In the genomic region with DNA sequence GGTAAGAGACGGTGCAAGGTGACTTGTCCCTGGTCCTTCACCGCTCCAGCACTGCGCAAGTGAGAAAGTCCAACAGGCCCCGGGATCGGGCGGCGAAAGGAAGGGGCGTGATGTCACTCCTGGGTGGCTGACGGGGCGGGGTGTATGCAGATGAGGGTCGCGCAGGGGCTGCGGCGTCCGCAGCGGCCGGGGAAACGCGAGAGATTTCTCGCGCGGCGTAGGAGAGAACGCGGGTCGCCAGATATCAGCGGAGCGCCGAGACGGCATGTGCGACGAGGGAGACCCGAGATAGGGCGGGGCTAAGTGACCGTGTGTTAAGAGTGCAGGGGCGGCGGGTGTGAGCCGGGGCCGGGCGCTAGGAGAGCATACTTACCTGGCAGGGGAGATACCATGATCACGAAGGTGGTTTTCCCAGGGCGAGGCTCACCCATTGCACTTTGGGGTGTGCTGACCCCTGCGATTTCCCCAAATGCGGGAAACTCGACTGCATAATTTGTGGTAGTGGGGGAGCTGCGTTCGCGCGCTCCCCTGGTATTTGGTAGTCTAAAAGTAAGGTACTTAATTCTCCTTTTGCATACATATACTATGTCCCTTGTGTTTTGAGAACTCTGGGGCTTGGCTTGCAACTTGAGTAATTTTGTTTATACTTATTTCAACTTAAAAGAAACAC, we compare ENCODE assay signal across 8 mouse cellular contexts. TPM values are rescaled to one million over a fixed set of nuclear protein-coding genes. Genes with fewer than 3 reads are reported as not detected.
DNase-seq lines count a peak whose midpoint lies in the region; ATAC-seq and TF ChIP-seq lines count a peak whose summit lies in the region.
"Not testable (repeated sequence)": the region's sequence is repeated elsewhere in the genome, so short reads cannot be mapped to it uniquely, and the experiment has no call there.

No protein-coding gene starts in this region.

- H3K27me3 ChIP-seq in forebrain, embryonic 12.5 days: peaks cover 85% of the 10 kb centered on the region
- peaks cover 64% of the 10 kb centered on the region for H3K27me3 ChIP-seq in heart, embryonic 16.5 days (ENCODE audit: control insufficient read depth, insufficient read depth, low read length)
- peaks cover 95% of the 10 kb centered on the region for H3K27me3 ChIP-seq in kidney, embryonic 15.5 days
- H3K27me3 ChIP-seq in liver, embryonic 14.5 days (ENCODE audit: control insufficient read depth, insufficient read depth, low read length): peaks cover 38% of the 10 kb centered on the region
- H3K27me3 ChIP-seq in midbrain, embryonic 13.5 days: peaks cover 89% of the 10 kb centered on the region
- H3K27me3 ChIP-seq in stomach, embryonic 16.5 days (ENCODE audit: control insufficient read depth, insufficient read depth, low read length): peaks cover 62% of the 10 kb centered on the region

- not testable (repeated sequence) for TF ChIP-seq CTCF in liver, embryonic 14.5 days (IDR thresholded peaks at IDR 0.05; ENCODE audit: low read depth)

- DNase-seq in CD4-positive helper T cell, adult 2 months (ENCODE audit: low read depth, low spot score): peak; percentile 42
- peak; percentile 15 to 33 for DNase-seq in adrenal gland, postnatal 36 days
- DNase-seq in liver, embryonic 14.5 days (ENCODE audit: low read depth in 3 of 3, low spot score in 3 of 3): peak; percentile 48 to 66 (median 49)

- H3K36me3 ChIP-seq in forebrain, embryonic 12.5 days (replicated peaks); heart, embryonic 16.5 days (ENCODE audit: control insufficient read depth, insufficient read depth); kidney, embryonic 15.5 days; liver, embryonic 14.5 days (replicated peaks; ENCODE audit: control insufficient read depth, insufficient read depth, low read depth); midbrain, embryonic 13.5 days; stomach, embryonic 16.5 days (ENCODE audit: control insufficient read depth, insufficient read depth, low read length): not testable (repeated sequence)

- peak overlapping the region; percentile 67 for H3K4me2 ChIP-seq in forebrain, embryonic 12.5 days
- peak overlapping the region; percentile 68 for H3K4me2 ChIP-seq in heart, embryonic 16.5 days (ENCODE audit: low read depth, low read length)
- peak overlapping the region; percentile 67 for H3K4me2 ChIP-seq in kidney, embryonic 15.5 days
- H3K4me2 ChIP-seq in liver, embryonic 14.5 days (ENCODE audit: low read depth): peak overlapping the region; percentile 65
- peak overlapping the region; percentile 58 for H3K4me2 ChIP-seq in midbrain, embryonic 13.5 days (replicated peaks)
- H3K4me2 ChIP-seq in stomach, embryonic 16.5 days (ENCODE audit: low read depth, low read length): peak overlapping the region; percentile 59

- not testable (repeated sequence) for TF ChIP-seq EP300 in liver, embryonic 14.5 days (IDR thresholded peaks at IDR 0.05; ENCODE audit: low read depth)

- H3K9ac ChIP-seq in forebrain, embryonic 12.5 days: 0 out of 2 replicates have a peak overlapping the region, but pooled peaks have one; percentile 44
- peak overlapping the region; percentile 57 for H3K9ac ChIP-seq in heart, embryonic 16.5 days (ENCODE audit: low read length)
- peak overlapping the region; percentile 36; the same call in 1 of the 2 replicates for H3K9ac ChIP-seq in kidney, embryonic 15.5 days
- not testable (repeated sequence) for H3K9ac ChIP-seq in liver, embryonic 14.5 days (replicated peaks); stomach, embryonic 16.5 days (ENCODE audit: low read length)
- H3K9ac ChIP-seq in midbrain, embryonic 13.5 days (replicated peaks): 0 out of 2 replicates have a peak overlapping the region, but pooled peaks have one; percentile 32

- H3K27ac ChIP-seq in forebrain, embryonic 12.5 days; heart, embryonic 16.5 days (ENCODE audit: low read length); kidney, embryonic 15.5 days; liver, embryonic 14.5 days; midbrain, embryonic 13.5 days; stomach, embryonic 16.5 days (ENCODE audit: low read length): not testable (repeated sequence)

- WGBS in forebrain, embryonic 12.5 days: under 1% methylated on average over 49 of the region's 49 CpGs
- WGBS in heart, embryonic 16.5 days: under 1% methylated on average over 48 of the region's 49 CpGs
- under 1% methylated on average over 49 of the region's 49 CpGs for WGBS in kidney, embryonic 15.5 days
- 1% methylated on average over 49 of the region's 49 CpGs for WGBS in liver, embryonic 14.5 days (ENCODE audit: insufficient replicate concordance)
- under 1% methylated on average over 49 of the region's 49 CpGs for WGBS in midbrain, embryonic 13.5 days
- under 1% methylated on average over 48 of the region's 49 CpGs for WGBS in stomach, embryonic 16.5 days

- not testable (repeated sequence) for H3K9me3 ChIP-seq in forebrain, embryonic 12.5 days; heart, embryonic 16.5 days (replicated peaks; ENCODE audit: control insufficient read depth, low read length); kidney, embryonic 15.5 days (replicated peaks); liver, embryonic 14.5 days (ENCODE audit: control insufficient read depth, low read length); midbrain, embryonic 13.5 days; stomach, embryonic 16.5 days (replicated peaks; ENCODE audit: control insufficient read depth, low read length)

- H3K4me1 ChIP-seq in forebrain, embryonic 12.5 days; heart, embryonic 16.5 days (ENCODE audit: control insufficient read depth, insufficient read depth, low read length); midbrain, embryonic 13.5 days (replicated peaks); stomach, embryonic 16.5 days (ENCODE audit: control insufficient read depth, insufficient read depth, low read length): not testable (repeated sequence)
- H3K4me1 ChIP-seq in kidney, embryonic 15.5 days: peaks cover 14% of the 10 kb centered on the region
- peaks cover 0 to 13% of the 10 kb centered on the region in 2 experiments; a peak in 2 of 4 replicates for H3K4me1 ChIP-seq in liver, embryonic 14.5 days (replicated peaks; ENCODE audit: control insufficient read depth in 2 of 2, insufficient read depth in 2 of 2, low read length in 1 of 2)

- ATAC-seq in forebrain, embryonic 12.5 days (ENCODE audit: low FRiP score): peak; percentile 82
- ATAC-seq in heart, embryonic 16.5 days (replicated peaks; ENCODE audit: extremely low read depth, insufficient read depth, low FRiP score): peak; percentile 92
- ATAC-seq in kidney, embryonic 15.5 days (replicated peaks; ENCODE audit: low FRiP score): peak; percentile 95
- ATAC-seq in liver, embryonic 14.5 days (ENCODE audit: insufficient read depth): peak; percentile 79
- ATAC-seq in midbrain, embryonic 13.5 days: peak; percentile 84
- peak; percentile 90 for ATAC-seq in stomach, embryonic 16.5 days (ENCODE audit: insufficient read depth, low FRiP score)

- H3K4me3 ChIP-seq in forebrain, embryonic 12.5 days (replicated peaks): peak overlapping the region; percentile 44
- H3K4me3 ChIP-seq in heart, embryonic 16.5 days (ENCODE audit: low read length): peak overlapping the region; percentile 51
- H3K4me3 ChIP-seq in kidney, embryonic 15.5 days (replicated peaks): peak overlapping the region; percentile 43
- peak overlapping the region; percentile 40 to 55 for H3K4me3 ChIP-seq in liver, embryonic 14.5 days (ENCODE audit: insufficient read depth in 1 of 2, low read depth in 2 of 2, low read length in 2 of 2)
- H3K4me3 ChIP-seq in midbrain, embryonic 13.5 days (replicated peaks): peak overlapping the region; percentile 37
- H3K4me3 ChIP-seq in stomach, embryonic 16.5 days (replicated peaks; ENCODE audit: low read length): peak overlapping the region; percentile 43

RNA-seq across cellular contexts. Expression of a gene that starts 34.4 kb away (rescaled TPM):
- 1 to 10 TPM; 1.7 to 1.9 TPM for total RNA-seq in adrenal gland, postnatal 36 days (2021)
- polyA plus RNA-seq in forebrain, embryonic 12.5 days (2016; fragmentation: Nextera tagmentation; extraction: Ambion mirVana): 0.54 and 0.56 TPM in 2 replicates
- polyA plus RNA-seq in heart, embryonic 16.5 days (2015; fragmentation: Nextera tagmentation; extraction: Ambion mirVana): 1.6 and 2.5 TPM in 2 replicates
- 1.7 TPM in 2 replicates for polyA plus RNA-seq in kidney, embryonic 15.5 days (2015; fragmentation: Nextera tagmentation; extraction: Ambion mirVana)
- 2.8 and 3.3 TPM in 2 replicates for polyA plus RNA-seq in liver, embryonic 14.5 days (2012; rRNA removed)
- polyA plus RNA-seq in liver, embryonic 14.5 days (2014; fragmentation: Nextera tagmentation; extraction: Ambion mirVana): 4.8 and 5.6 TPM in 2 replicates
- polyA plus RNA-seq in midbrain, embryonic 13.5 days (2015; fragmentation: Nextera tagmentation; extraction: Ambion mirVana): 1.2 and 1.9 TPM in 2 replicates
- 3.0 and 3.4 TPM in 2 replicates for polyA plus RNA-seq in stomach, embryonic 16.5 days (2015; fragmentation: Nextera tagmentation; extraction: Ambion mirVana)

RNA-seq across cellular contexts. Expression of a gene that starts 58.6 kb away (rescaled TPM):
- total RNA-seq in adrenal gland, postnatal 36 days (2021): 100 to 1,000 TPM; 103 to 116 TPM
- 22.9 and 28.6 TPM in 2 replicates for polyA plus RNA-seq in forebrain, embryonic 12.5 days (2016; fragmentation: Nextera tagmentation; extraction: Ambion mirVana)
- polyA plus RNA-seq in heart, embryonic 16.5 days (2015; fragmentation: Nextera tagmentation; extraction: Ambion mirVana): 3.7 and 4.1 TPM in 2 replicates
- polyA plus RNA-seq in kidney, embryonic 15.5 days (2015; fragmentation: Nextera tagmentation; extraction: Ambion mirVana): 12.8 and 17.8 TPM in 2 replicates
- 9.5 and 16.9 TPM in 2 replicates for polyA plus RNA-seq in liver, embryonic 14.5 days (2012; rRNA removed)
- 23.3 and 24.5 TPM in 2 replicates for polyA plus RNA-seq in liver, embryonic 14.5 days (2014; fragmentation: Nextera tagmentation; extraction: Ambion mirVana)
- 9.1 TPM in 2 replicates for polyA plus RNA-seq in midbrain, embryonic 13.5 days (2015; fragmentation: Nextera tagmentation; extraction: Ambion mirVana)
- 7.3 and 12.4 TPM in 2 replicates for polyA plus RNA-seq in stomach, embryonic 16.5 days (2015; fragmentation: Nextera tagmentation; extraction: Ambion mirVana)

RNA-seq across cellular contexts. Expression of a gene that starts 59.7 kb away (rescaled TPM):
- 100 to 1,000 TPM in 1 of 2 experiments, 10 to 100 TPM in 1; 100.0 to 108 TPM for total RNA-seq in adrenal gland, postnatal 36 days (2021)
- 94.8 and 111 TPM in 2 replicates for polyA plus RNA-seq in forebrain, embryonic 12.5 days (2016; fragmentation: Nextera tagmentation; extraction: Ambion mirVana)
- polyA plus RNA-seq in heart, embryonic 16.5 days (2015; fragmentation: Nextera tagmentation; extraction: Ambion mirVana): 17.2 and 25.2 TPM in 2 replicates
- polyA plus RNA-seq in kidney, embryonic 15.5 days (2015; fragmentation: Nextera tagmentation; extraction: Ambion mirVana): 59.3 and 75.1 TPM in 2 replicates
- polyA plus RNA-seq in liver, embryonic 14.5 days (2012; rRNA removed): 68.0 and 127 TPM in 2 replicates
- polyA plus RNA-seq in liver, embryonic 14.5 days (2014; fragmentation: Nextera tagmentation; extraction: Ambion mirVana): 91.2 and 100 TPM in 2 replicates
- polyA plus RNA-seq in midbrain, embryonic 13.5 days (2015; fragmentation: Nextera tagmentation; extraction: Ambion mirVana): 47.8 and 48.8 TPM in 2 replicates
- polyA plus RNA-seq in stomach, embryonic 16.5 days (2015; fragmentation: Nextera tagmentation; extraction: Ambion mirVana): 29.8 and 39.2 TPM in 2 replicates
